Mouse (Mus musculus) 3T3-L1 (cell line): Measurements from ENCODE around the gene Olfm3.

Source experiments
- DNase-seq: peaks from one replicate; pipeline ENCODE4 v3.0.0-alpha.2; 2015; ENCODE audit warnings: low read depth, low spot score

The Olfm3 gene

DNA sequence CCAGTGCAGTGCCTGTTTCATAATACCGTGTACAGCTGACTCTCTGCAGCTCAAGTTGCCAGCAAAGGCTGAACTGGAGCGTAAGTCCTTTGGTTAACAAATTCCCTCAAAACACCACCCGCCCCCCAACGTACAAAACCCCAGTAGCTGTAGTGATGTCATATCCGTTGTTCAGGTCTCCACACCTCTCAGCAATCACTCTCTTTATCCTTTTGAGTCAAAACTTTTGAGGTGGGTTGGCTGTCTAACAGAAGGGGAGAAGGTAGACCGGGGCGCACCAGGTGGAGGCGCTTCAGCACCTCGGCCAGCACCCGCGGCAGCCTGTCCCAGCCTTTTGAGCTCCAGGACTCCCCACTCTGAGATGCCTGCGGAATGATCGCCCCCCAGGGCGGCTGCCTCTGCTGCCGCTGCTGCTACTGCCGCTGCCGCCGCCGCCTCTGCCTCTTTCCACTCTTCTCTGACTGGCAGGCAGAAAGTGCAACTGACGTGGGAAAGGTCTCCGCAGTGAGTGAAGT is at the start of gene Olfm3:
Olfm3 (plus strand) TSS at position 155 of the 515 bp plus-strand sequence.
- DNase-seq: no peak

DNA sequence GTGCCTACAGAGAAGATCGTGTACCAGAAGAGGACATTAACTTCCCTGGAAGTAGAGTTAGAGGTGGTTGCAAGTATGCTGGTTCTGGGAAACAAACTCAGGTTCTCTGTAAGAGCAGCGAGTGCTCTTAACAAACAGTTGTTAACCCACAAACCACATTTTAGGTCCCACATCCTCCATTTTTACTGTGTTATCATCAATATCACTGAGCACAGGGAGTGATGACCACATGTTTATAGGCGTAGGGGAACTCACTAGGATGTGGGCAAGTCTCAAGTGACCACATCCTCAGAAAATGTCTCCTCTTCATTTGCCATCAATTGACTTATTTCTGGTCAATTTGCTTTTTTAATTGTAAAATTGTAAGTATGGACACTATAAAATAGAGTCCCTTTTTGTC is 14.1 kb upstream of the Olfm3 start:
- no peak for DNase-seq

DNA sequence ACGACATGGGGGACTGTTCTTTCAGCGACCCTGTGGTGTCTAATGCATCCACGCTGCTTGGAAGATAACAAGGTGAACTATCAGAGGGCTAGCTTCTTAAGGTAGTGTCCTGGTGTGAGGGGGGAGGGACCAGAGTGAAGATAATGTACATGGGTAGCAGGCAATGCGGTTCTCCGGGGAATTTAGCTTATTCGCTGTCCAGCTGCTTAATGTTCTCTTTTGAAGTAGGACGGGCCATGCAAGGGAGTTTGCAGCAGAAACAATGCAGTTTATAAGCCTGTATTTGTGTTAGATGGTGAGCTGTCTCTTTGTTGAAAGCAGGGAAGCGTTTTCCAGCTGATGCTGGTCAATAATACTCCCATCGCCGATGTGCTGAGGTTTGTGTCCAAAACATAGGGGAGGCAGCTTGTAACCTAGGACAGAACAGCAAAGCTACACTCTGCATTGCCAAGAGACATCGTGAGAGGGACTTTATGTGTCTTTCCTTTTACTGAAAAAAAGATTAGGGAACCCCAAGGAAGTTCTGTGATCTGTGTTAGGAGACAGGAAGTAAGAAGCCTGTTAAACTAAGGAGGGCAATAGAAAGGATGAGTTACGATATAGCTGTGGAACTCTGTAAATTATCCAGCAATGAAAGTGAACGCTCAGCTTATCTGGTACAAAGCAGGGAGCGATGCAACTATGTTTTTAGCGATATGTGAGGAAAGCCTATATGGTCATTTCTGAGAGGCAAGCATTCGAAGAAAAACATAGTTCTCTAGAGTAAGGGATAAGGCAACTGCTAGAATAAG is 950 bp downstream of the Olfm3 start:
- DNase-seq: no peak

DNA sequence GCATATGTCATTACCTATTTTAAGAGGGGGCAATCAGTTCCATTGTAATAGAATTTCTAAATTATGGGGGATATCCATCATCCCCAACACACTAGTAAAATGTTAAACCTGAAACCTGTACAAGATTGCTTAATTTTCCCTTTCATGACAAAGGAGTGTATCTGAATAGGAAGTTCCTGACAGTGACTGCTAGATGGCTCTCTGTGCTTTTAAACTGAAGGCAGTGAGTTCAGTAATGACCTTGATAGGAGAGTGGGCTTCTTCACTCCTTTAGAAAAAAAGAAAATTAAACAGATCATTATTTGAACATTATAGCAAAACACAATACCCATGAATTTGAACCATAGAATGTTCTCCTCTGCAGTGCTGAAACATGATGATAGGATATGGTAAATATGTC is 3.7 kb downstream of the Olfm3 start:
- DNase-seq: no peak

DNA sequence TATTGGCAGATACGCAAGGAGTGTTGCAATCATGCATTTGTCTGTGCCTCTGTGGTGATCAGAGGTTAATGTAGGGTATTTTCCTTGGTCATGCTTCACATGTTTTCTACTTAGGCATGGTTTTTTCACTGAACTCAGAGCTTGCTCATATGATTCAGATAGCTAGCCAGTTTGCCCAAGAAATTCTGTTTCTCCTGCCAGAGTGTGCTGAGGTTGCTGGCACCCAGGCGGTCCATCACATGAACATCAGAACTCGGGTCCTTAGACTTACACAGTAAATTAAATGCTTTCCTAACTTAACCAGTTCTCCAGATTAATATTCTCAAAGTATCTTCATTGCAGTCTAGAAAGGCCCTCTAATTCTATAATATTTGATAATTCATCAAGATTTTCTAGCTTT is 5.0 kb downstream of the Olfm3 start:
- no peak for DNase-seq

DNA sequence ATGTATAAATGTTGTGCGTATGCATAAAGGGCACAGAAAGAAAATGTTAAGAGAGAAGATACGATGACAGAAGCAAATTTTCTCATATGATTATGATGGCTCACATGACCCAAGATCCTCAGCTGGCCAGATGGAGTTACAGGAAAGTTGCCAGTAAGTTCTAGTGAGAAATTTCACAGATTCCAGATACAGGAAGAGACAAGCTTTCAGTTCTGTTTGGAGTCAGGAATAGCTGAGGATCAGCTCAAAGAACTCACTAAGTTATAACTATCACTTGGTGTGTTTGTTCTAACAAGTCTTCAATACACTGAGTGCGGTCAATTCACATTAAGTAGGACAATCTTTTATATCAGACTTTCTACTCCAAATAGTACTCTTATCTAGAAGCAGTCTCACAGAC is 16.2 kb downstream of the Olfm3 start:
- DNase-seq: no peak

DNA sequence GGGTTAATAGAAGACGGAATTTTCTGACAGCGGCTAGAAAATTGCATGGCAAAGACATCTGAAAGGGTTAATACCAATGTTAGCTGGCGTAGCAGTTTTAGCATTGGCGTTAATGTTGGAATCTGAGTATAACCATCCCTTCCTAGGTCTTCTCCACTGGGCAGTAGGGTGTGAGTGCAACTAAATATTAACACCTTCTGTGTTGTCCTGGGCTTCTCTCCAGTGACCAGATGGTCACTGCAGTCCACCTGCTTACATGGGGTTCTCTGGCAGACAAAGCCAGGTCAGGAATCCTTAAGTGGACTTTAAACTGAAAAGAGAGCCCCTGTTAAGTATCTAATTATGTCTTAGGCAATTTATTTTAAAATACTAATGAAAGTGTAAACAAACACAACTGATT is 25.7 kb downstream of the Olfm3 start:
- no peak for DNase-seq

DNA sequence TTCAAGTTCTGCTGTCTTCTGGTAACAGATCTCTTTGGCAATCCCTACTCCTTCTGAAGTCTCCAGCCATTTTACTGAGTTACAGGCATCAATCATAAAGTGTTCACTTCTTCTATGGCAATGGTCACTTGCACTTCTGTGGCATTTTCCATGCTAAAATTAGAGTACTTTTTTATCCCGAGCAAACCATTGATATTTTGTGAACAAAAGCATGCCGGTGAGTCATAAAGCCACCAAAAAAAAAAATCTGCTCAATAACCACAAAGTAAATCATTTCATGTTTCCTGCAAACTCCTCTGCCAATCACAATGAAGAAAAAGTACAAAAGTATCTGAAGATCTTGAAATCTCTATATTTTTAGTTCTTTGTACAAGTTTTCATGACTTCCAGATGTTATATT is 26.5 kb downstream of the Olfm3 start:
- no peak for DNase-seq

DNA sequence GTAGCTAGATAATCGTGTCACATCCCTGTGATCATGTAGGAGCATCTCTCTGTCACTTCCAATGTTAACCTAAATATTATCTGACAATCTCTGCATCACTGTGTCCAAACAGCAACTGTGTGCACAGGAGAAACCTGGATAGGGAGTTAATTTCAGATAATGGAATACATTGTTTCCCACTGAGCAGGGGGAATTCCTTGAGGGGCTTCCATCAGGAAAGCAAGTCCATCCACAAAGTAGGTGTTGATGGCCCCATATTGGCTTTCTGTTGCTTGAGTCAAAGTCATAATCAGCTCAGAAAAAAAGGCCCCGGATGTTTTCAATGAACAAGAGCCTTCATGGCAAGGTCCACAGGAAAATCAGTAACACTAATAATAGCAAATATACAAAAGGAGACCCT is 26.9 kb downstream of the Olfm3 start:
- DNase-seq: no peak

DNA sequence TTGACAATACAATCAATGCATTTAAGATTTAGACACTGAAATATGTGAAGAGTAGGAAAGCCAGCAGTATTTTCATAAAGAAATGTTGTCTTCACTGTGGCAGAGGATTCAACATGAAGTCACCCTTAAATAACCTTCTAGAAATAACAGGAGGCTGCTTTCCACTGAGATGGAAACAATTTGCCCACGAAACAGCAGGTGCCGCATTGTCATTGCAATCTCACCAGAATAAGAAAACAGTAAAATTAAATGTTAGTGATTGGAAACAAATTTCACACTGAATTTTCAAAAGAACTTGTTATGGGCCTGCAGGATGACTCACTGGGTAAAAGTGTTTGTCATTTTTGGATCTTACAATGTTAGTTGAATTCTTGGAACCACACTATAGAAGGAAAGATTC is 29.0 kb downstream of the Olfm3 start:
- DNase-seq: no peak

DNA sequence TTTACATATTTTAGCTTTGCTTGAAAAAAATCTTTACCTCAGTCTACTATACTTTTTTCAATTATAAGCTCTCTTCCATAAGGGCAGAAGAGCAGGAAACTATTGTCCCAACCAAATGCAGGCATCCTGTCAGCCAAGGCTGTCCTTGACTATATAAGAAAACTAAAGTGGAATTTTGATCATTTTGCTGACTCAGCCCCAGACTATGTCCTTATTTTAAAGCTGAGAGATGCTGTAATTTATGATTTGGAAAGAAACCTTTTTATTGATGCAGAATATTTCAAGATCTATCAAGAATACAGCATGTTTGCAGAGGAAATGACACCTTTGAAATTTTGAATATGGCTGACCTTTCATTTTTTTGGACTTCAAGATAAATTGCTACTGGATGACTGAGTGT is 51.0 kb downstream of the Olfm3 start:
- DNase-seq: no peak

DNA sequence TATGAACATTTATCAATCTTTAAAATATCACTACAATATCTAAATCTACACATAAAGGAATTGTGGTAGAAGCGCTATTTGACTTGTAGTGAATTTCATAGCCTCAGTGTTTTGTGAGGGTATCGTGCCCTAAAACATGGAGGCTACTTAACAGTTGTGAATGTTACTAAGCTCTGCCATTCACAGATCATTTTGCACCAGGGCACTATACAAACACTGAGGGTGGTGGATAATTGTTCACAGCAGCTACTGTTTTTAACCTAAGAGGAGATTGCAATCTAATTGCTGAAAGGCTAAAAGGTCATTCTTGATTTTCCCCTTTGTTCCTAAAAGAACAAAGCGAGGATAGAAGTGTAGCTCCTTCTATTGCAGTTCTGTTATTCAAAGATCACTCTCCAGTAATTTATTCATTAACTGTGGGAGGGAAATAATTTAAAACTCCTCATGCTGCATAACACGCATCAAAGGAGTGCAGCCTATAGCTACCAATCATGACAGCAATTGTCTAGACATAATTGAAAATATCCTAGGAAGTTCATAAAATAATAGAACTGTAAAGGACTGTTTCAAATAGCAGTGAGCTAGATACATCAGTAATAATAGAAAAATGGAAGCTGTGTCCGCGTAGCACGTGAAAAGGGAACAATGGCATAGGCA is 55.6 kb downstream of the Olfm3 start:
- no peak for DNase-seq

DNA sequence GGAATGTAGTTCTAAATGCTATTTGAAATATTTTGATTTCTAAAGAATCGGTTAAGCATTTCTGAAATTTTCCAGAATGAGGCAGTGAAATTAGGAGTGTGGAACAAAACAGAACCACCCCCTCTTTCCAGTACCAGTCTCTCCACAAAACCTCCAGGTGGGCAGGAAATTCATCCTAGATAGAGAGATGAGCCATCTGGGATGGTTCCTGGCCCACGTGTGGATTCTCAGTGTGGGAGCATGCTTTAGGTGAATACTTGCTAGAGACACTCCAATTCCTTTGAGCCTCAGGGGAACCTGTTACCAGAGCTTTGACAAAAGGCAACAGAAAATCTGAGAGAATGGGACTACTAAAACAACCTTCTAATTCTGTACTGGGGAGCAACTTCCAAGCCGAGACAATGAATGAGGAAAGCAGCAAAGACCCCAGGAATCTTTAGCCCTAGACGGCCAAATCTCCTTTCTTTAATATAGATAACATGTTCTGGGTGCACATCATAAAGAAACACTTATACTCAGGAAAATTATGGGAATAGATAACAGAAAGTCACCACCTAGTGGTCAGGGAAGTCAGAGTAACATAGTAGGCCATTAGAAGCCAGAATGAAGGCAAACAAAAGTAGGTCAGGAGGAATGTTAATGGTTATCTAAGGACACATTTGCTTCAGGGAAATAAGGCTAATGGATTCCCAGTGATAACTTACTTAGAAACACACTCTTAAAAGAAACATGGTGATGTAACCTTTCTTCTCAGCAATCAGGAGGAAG is 58.6 kb downstream of the Olfm3 start:
- peak; percentile 12 for DNase-seq

DNA sequence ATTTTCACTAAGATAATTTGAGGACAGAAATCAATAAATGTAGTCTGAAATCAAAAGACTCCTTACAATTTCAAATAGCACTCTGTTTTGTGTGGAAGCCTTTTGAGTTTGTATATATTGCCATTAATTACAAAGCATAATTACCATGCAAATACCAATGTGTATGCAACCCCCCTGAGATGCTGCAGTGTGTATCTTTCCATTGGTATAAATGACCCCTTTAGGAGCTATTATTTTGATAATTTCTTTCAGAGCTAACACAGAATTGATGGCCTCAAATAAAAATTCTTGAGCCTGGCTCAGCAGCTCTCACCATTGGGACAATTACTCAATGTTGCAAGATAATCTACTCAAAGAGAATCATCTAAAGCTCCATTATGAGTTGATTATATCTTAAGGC is 67.3 kb downstream of the Olfm3 start:
- DNase-seq: no peak

DNA sequence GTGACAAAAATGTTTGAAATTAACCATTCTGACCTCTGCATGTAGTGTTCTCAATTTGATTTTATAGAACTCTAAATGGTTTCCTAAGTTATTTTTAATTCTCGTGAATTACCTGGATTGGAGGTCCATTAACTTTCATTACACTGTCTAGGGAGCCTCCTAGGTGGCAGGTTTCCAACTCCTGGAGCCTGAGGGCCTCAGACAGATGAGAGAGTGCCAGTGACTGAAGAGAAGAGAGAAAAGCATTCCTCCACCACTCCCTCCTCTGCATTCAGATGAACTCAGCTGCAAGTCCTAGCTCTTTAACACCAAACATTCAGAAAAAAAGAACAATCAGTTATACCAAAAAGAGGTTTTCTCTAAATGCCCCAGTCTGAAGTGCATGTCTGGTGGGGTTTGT is 68.6 kb downstream of the Olfm3 start:
- DNase-seq: no peak

DNA sequence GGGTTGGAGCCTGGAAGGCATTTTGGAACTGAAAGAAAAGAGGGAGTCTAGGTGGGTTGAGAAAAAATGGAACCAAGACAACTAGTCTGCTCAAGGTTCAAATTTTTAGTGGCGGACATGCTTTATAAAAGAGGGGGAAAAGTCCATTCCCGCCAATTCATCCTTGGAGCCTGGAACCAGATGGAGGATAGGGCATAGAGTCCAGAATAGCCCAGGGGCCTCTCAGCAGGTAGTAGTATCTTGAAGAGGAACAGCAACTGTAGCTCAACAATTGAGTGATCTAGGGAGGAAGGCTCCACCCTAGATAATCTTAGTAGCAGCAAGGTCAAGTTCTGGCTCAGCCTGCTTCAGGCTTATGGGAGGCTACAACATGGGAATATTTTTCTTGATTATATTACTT is 87.0 kb downstream of the Olfm3 start:
- DNase-seq: no peak

DNA sequence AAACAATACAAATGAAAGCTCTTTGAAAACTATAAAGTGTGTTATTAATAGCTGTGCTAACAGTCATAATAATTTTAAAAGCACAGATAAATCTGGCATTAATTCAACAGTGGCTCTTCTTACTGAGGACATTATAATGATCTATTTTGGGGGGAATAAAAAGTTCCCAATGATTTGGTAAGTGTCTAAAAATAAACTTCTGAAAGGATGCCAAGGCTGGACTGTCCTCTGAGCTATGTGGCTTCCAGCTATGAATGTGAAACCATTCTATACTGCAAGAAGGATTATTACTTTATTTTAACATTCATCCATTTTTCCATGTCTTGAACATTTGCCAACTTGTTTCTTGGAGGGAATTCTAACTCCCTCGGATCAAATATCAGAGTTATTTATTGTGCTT is 92.1 kb downstream of the Olfm3 start:
- DNase-seq: peak; percentile 5

DNA sequence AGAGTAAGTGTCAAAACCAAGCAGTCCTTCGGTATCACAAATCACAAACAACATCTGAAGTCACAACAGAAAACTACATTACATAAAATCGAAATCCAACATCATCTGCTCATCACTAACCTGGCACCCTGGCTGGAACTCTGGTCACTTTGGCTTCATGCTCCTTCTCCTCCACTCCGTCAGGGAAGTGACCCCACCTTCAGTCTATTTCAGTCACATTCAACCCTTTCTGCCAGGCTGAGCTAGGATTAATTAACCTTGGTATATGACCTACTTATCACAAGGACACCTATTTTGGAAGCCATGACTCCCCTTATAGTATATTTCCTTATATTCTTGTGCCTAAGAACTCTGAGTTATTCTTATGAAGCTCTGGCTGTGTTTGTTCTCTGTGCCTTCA is 123.7 kb downstream of the Olfm3 start:
- no peak for DNase-seq

DNA sequence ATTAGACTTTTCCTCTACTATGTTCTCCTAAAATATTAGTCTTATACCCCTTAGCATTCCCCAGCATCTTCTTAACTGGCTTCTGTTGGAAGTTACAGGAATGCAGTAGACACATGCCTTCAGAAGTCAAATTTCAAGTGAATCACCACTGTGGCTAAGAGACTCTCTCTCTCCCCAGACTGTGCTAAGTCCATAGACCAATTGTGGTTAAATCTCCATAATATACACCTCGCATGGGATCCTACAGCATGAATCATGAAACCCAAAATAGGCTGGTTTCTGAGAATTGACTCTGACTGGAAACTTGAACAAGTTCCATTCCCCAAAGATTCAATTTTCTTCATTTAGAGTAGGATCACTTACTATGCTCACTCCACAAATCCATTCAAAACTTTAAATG is 124.2 kb downstream of the Olfm3 start:
- peak; percentile 63 for DNase-seq

DNA sequence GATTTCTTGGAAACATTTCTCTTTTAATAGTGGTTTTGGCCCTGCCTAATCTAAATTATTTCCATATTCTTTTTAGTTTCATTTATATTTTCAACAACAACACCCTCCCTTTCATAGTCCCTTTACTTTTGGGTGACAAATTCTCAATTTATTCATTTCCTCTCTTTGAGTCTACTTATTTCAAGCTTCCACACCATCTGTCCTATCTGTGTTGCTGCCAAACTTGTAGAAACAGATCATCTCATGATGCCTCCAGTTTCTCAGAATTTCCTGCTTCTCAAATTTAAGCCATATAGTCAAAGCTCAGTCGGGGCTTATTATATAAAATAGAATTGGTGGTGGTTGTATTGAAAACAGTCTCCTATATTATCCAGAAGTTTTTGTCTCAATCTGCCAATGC is 124.7 kb downstream of the Olfm3 start:
- no peak for DNase-seq

DNA sequence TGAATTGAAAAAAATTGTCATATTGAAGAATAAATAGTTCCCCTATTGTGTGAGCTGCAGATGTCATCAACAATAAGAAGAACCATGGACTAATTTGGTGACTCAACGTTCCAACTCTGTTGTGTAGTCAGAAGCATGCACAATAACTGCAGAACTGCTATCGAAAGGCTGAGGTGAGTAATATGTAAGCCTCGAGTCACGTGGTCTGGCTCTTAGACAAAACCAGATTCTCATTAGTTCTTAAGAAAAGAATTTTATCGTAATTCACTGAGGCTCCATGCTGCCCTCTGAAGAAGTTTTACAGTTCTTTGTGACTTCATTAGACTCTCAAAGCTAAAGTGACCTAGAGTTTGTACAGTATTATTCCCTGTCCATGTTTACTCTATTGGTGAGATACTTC is 145.2 kb downstream of the Olfm3 start:
- peak; percentile 30 for DNase-seq

DNA sequence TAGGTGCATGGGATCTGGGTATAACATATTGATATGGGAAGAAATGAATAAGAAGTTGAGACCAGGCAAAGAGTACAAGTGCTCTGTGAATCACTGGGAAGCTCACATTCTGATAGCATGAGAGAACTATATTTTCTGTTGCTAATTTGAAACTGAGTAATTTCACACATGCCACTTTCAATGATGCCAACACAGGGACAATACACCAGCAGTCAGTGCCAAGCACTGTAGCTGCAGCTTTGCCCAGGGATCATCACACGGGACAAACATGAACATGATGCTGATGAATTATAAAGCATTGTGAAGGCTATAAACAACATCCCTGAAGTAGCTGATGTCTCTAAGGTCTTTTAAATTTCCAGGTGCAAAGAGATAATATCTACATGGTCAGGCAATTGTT is 161.0 kb downstream of the Olfm3 start:
- DNase-seq: no peak
